Mouse (Mus musculus) hindbrain, embryonic 12.5 days (tissue): Measurements from ENCODE around the gene Tyw5. TPM values are rescaled to one million over a fixed set of nuclear protein-coding genes. Genes with fewer than 3 reads are reported as not detected.
A peak's percentile ranks its signal among the peaks of the same experiment; 100 is the strongest.

Source experiments
- ATAC-seq: fragments of 200-750 bp; cut with Nextera tagmentation; 2 replicates; pipeline ENCODE4 v1.8.0; 2017; ENCODE audit warnings: moderate TSS enrichment; ENCODE audit not compliant: low FRiP score
- H3K27ac ChIP-seq: fragments of 300-500 bp; sonication (generic); 2 replicates; pipeline ENCODE4 v1.5.1; 2016; ENCODE audit warnings: mild to moderate bottlenecking
- H3K27me3 ChIP-seq: fragments of 300-500 bp; sonication (generic); 2 replicates; pipeline ENCODE4 v1.6.1; 2016; ENCODE audit warnings: mild to moderate bottlenecking
- H3K36me3 ChIP-seq: fragments of 300-500 bp; sonication (generic); 2 replicates; pipeline ENCODE4 v1.6.1; 2016; ENCODE audit warnings: mild to moderate bottlenecking
- H3K4me1 ChIP-seq: fragments of 300-500 bp; sonication (generic); 2 replicates; pipeline ENCODE4 v1.6.1; 2016
- H3K4me2 ChIP-seq: fragments of 300-500 bp; sonication (generic); replicated peaks from 2 replicates; pipeline ENCODE4 v1.6.1; 2016; ENCODE audit warnings: mild to moderate bottlenecking
- H3K4me3 ChIP-seq: fragments of 300-500 bp; sonication (generic); 2 replicates; pipeline ENCODE4 v1.5.1; 2016; ENCODE audit warnings: mild to moderate bottlenecking
- H3K9ac ChIP-seq: fragments of 300-500 bp; sonication (generic); 2 replicates; pipeline ENCODE4 v1.6.1; 2016; ENCODE audit warnings: mild to moderate bottlenecking, moderate library complexity
- H3K9me3 ChIP-seq: fragments of 300-500 bp; sonication (generic); replicated peaks from 2 replicates; pipeline ENCODE4 v1.6.1; 2016; ENCODE audit warnings: mild to moderate bottlenecking
- WGBS: fragments of 180-500 bp; shearing (Covaris S2); methylation state at CpG from one replicate; pipeline ENCODE4 v1.1.7; 2016; 5-methylcytosine and 5-hydroxymethylcytosine counted together
- polyA plus RNA-seq: library from polyadenylated mRNA; unstranded; fragments of >200 nt; fragmentation: Nextera tagmentation; extraction: Ambion mirVana; gene quantifications from 2 replicates; pipeline ENCODE4 v1.2.1, GENCODE M21; 2016

Tyw5 gene
- polyA plus RNA-seq, 1 experiment from 2014 or later, result 24.8 TPM

DNA sequence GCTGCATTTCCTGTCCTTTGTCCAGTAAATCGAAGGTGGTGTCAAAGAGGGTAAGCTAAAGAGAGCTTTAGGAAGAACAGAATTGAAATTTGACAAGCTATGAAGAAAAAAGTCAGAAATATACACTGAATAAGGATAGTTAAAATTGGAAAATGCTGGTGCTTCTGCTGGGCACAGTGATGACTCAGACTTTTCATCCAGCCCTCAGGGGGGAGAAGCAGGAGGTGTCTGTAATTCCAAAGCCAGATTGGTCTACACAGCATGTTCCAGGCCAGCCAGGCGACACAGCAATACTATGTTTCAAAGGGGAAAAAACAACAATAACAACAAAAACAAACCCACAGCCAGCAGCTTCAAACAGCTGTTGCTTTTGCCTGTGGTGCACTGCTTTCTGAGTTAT lies 6.5 kb upstream of the Tyw5 start:
- no peak overlapping the region for H3K9ac ChIP-seq
- H3K9me3 ChIP-seq, result no peaks in the 10 kb centered on the region
- no peak for ATAC-seq
- H3K4me3 ChIP-seq, result no peak overlapping the region
- H3K27me3 ChIP-seq, result no peaks in the 10 kb centered on the region
- peaks cover 6% of the 10 kb centered on the region; the same call in 1 of the 2 replicates for H3K4me1 ChIP-seq
- WGBS, result 84% methylated on average over 2 of the region's 2 CpGs
- no peak overlapping the region for H3K27ac ChIP-seq
- H3K36me3 ChIP-seq, result peaks cover 43% of the 10 kb centered on the region
- H3K4me2 ChIP-seq, result no peak overlapping the region

DNA sequence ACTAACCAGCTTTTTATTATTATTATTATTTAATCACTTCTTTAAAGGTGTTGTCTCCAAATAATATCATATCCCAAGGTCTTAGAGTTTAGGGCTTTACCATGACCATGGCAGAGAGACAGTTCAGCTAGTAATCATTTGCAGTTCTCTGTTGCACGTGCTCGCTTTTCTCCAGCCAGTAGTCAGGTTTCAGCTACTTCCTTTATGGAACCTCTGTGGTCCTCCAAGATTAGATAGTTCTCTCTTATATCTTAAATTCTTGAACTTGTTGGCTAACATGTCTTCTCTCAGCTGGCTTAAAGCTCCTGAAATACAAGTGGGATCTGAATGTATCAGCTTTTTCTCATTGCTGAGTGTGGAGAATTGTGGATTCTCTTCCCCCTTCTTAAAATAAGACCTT lies 2.1 kb upstream of the Tyw5 start:
- no peak for ATAC-seq
- peaks cover 23% of the 10 kb centered on the region for H3K4me1 ChIP-seq
- 88% methylated on average over 2 of the region's 2 CpGs for WGBS
- H3K27ac ChIP-seq, result no peak overlapping the region
- H3K9me3 ChIP-seq, result no peaks in the 10 kb centered on the region
- no peak overlapping the region for H3K4me3 ChIP-seq
- no peaks in the 10 kb centered on the region for H3K27me3 ChIP-seq
- 0 out of 2 replicates have a peak overlapping the region, but pooled peaks have one; percentile 4 for H3K4me2 ChIP-seq
- peaks cover 23% of the 10 kb centered on the region for H3K36me3 ChIP-seq
- no peak overlapping the region for H3K9ac ChIP-seq

DNA sequence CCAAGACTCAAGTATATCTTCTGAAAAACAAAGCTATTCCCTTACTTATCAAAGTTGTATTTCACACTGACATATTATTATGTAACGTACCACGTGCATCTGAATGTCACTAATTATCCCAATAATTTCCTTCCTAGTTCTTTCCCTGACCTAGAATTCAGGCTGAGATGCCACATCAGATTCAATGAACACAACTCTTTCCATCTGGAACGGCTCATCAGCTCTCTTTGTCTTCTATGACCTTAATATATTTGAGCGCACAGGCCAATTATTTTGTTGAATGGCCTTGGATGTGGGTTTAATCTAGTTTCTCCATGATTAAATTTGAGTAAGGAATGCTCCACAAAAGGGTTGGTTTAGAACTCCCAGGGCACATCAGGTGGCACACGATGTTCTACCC lies 4.8 kb downstream of the Tyw5 start:
- WGBS, result 94% methylated on average over 5 of the region's 5 CpGs
- H3K9me3 ChIP-seq, result no peaks in the 10 kb centered on the region
- peaks cover 6% of the 10 kb centered on the region for H3K4me1 ChIP-seq
- peaks cover 24% of the 10 kb centered on the region for H3K36me3 ChIP-seq
- H3K9ac ChIP-seq, result no peak overlapping the region
- H3K4me2 ChIP-seq, result no peak overlapping the region
- H3K27ac ChIP-seq, result no peak overlapping the region
- ATAC-seq, result no peak
- H3K27me3 ChIP-seq, result no peaks in the 10 kb centered on the region
- H3K4me3 ChIP-seq, result no peak overlapping the region

DNA sequence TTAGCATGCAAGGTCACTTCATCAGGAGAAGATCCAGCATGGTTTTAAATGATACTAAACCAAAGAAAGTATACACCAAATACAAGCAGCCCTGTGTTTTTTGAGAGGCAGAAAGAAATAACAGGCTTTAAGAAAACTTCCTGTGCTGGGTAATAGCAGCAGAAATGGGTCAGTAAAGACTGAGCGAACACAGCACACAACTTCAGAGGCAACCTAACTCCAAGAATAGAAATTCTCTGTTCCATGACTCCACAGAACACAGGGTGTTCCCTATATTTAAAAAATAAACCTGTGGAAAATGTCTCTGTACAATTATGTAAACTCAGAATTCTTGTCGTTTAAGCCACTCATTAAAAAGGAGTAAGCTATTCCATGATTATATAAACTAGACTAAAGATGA lies 6.0 kb downstream of the Tyw5 start:
- Histone ChIP-seq H3K4me3 (no peak overlapping the region), H3K27ac (no peak overlapping the region), H3K9ac (no peak overlapping the region), H3K4me2 (no peak overlapping the region), H3K27me3 (no peaks in the 10 kb centered on the region), H3K4me1 (peaks cover 5% of the 10 kb centered on the region; the same call in 1 of the 2 replicates), H3K9me3 (no peaks in the 10 kb centered on the region), H3K36me3 (peaks cover 27% of the 10 kb centered on the region)
- ATAC-seq, result no peak
- 96% methylated on average over 2 of the region's 2 CpGs for WGBS

DNA sequence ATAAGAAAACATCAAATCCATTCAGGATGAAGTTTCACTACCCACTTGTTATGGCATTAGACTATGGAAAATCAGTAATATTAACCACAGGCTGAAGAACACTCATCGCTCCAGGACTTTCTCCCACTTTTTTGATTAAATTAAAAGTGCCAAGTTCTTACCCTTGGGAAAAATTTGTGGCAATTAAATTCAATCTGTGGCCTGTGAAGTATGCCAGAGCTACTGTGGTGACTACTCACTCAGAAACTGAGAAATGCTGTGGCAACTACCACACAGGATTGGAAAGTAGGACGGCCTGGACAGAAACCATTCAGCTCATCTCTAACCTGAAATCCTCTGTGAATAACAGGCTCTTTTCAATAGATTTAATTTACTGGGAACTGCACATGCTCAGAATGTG lies 6.6 kb downstream of the Tyw5 start:
- Histone ChIP-seq H3K27ac (no peak overlapping the region), H3K4me1 (peaks cover under 1% of the 10 kb centered on the region; the same call in 1 of the 2 replicates), H3K4me2 (no peak overlapping the region), H3K4me3 (no peak overlapping the region), H3K36me3 (peaks cover 29% of the 10 kb centered on the region), H3K9ac (no peak overlapping the region), H3K27me3 (no peaks in the 10 kb centered on the region), H3K9me3 (no peaks in the 10 kb centered on the region)
- ATAC-seq, result no peak
- 86% methylated on average over 2 of the region's 2 CpGs for WGBS

GRCm38 (mm10) chr1:57394051-57394450 lies 12.8 kb downstream of the Tyw5 start:
- Histone ChIP-seq H3K4me1 (no peaks in the 10 kb centered on the region), H3K4me2 (no peak overlapping the region), H3K9ac (no peak overlapping the region), H3K4me3 (no peak overlapping the region), H3K27ac (no peak overlapping the region), H3K9me3 (no peaks in the 10 kb centered on the region), H3K27me3 (no peaks in the 10 kb centered on the region), H3K36me3 (peaks cover 23% of the 10 kb centered on the region)
- no peak for ATAC-seq
- 69% methylated on average over 3 of the region's 3 CpGs for WGBS

DNA sequence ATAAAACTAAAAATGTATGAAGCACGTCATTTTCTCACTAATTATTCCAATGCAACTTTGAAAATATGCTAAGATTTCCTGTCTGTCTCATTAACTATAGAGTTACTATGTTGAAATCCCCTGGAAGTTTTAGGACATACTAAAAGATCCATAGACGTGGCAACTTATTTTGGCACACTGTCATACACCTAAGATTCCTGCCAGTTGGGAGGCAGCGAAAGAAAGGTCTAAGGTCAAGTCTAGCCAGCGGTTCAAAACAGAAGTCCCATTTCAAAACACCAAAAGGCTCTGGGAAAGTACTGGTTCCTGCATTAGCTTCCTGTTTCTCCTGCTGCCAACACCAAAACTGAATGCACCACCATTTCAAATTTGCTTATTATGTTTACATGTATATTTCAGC lies 14.5 kb downstream of the Tyw5 start:
- no peaks in the 10 kb centered on the region for H3K27me3 ChIP-seq
- no peak overlapping the region for H3K4me2 ChIP-seq
- no peak overlapping the region for H3K27ac ChIP-seq
- H3K36me3 ChIP-seq, result peaks cover 20% of the 10 kb centered on the region
- ATAC-seq, result no peak
- no peak overlapping the region for H3K9ac ChIP-seq
- no peaks in the 10 kb centered on the region for H3K4me1 ChIP-seq
- H3K9me3 ChIP-seq, result no peaks in the 10 kb centered on the region
- no peak overlapping the region for H3K4me3 ChIP-seq
- 85% methylated on average over 4 of the region's 4 CpGs for WGBS

GRCm38 (mm10) chr1:57390993-57391790 lies 15.7 kb downstream of the Tyw5 start:
- H3K27ac ChIP-seq, result no peak overlapping the region
- no peaks in the 10 kb centered on the region for H3K4me1 ChIP-seq
- no peaks in the 10 kb centered on the region for H3K9me3 ChIP-seq
- no peak overlapping the region for H3K4me3 ChIP-seq
- H3K9ac ChIP-seq, result no peak overlapping the region
- ATAC-seq, result no peak
- H3K36me3 ChIP-seq, result peaks cover 14% of the 10 kb centered on the region
- no peak overlapping the region for H3K4me2 ChIP-seq
- no peaks in the 10 kb centered on the region for H3K27me3 ChIP-seq
- whole genome bisulfite sequencing, result 92% methylated on average over 4 of the region's 4 CpGs

GRCm38 (mm10) chr1:57388402-57389155 lies 18.3 kb downstream of the Tyw5 start:
- WGBS, result 90% methylated on average over 8 of the region's 8 CpGs

DNA sequence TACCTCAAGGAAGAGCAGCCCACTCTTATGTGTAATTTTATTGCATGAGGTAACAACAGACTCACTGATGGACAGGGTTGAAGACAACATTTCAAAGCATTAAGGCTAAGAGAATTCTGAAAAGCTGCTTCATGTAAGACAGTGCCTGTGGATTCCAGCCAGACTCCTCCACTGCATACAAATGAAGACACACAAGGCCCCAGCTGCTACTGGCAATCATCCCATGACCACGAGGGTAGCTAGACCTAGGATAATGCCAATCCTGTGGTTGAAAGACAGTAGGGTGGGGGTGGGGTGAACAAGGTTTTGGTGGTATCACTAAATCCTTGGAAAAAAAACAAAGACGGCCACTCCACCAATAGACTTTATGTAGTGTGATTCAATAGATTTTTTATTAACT lies 19.0 kb downstream of the Tyw5 start:
- 61% methylated on average over 2 of the region's 2 CpGs for WGBS
- peaks cover 7% of the 10 kb centered on the region; the same call in 1 of the 2 replicates for H3K36me3 ChIP-seq
- no peak overlapping the region for H3K4me3 ChIP-seq
- no peaks in the 10 kb centered on the region for H3K27me3 ChIP-seq
- H3K9ac ChIP-seq, result no peak overlapping the region
- H3K4me1 ChIP-seq, result no peaks in the 10 kb centered on the region
- peak; percentile 94 for ATAC-seq
- H3K27ac ChIP-seq, result no peak overlapping the region
- no peak overlapping the region for H3K4me2 ChIP-seq
- H3K9me3 ChIP-seq, result no peaks in the 10 kb centered on the region

More at GRCm38 (mm10) chr1:57388402-57389155, 18.3 kb downstream of the Tyw5 start:
- H3K4me2 ChIP-seq, result no peak overlapping the region
- H3K9me3 ChIP-seq, result no peaks in the 10 kb centered on the region
- H3K27ac ChIP-seq, result no peak overlapping the region
- peaks cover 7% of the 10 kb centered on the region; the same call in 1 of the 2 replicates for H3K36me3 ChIP-seq
- H3K4me3 ChIP-seq, result no peak overlapping the region
- H3K4me1 ChIP-seq, result no peaks in the 10 kb centered on the region
- H3K9ac ChIP-seq, result no peak overlapping the region
- H3K27me3 ChIP-seq, result no peaks in the 10 kb centered on the region
- 0 out of 2 replicates have a peak, but pooled peaks have one; percentile 52 for ATAC-seq

DNA sequence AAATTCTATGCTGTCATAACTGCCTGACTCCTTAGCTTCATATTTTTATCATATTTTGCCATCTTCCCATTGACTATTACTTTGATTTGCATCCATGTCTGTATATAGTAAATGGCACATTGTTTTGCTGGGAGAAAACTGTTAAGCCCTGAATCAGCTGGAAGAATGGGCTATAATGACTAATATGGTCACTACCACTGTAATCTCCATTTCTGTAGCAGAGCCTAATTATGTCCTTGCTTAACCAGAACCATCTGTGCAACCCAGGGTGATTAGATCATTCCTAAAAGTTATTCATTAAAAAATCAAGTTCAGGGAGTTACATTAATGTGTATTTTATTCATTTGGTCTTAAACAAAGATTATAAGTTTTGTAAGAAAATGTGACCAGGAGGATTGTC lies 20.4 kb downstream of the Tyw5 start:
- H3K4me3 ChIP-seq, result no peak overlapping the region
- no peak for ATAC-seq
- no peaks in the 10 kb centered on the region for H3K9me3 ChIP-seq

DNA sequence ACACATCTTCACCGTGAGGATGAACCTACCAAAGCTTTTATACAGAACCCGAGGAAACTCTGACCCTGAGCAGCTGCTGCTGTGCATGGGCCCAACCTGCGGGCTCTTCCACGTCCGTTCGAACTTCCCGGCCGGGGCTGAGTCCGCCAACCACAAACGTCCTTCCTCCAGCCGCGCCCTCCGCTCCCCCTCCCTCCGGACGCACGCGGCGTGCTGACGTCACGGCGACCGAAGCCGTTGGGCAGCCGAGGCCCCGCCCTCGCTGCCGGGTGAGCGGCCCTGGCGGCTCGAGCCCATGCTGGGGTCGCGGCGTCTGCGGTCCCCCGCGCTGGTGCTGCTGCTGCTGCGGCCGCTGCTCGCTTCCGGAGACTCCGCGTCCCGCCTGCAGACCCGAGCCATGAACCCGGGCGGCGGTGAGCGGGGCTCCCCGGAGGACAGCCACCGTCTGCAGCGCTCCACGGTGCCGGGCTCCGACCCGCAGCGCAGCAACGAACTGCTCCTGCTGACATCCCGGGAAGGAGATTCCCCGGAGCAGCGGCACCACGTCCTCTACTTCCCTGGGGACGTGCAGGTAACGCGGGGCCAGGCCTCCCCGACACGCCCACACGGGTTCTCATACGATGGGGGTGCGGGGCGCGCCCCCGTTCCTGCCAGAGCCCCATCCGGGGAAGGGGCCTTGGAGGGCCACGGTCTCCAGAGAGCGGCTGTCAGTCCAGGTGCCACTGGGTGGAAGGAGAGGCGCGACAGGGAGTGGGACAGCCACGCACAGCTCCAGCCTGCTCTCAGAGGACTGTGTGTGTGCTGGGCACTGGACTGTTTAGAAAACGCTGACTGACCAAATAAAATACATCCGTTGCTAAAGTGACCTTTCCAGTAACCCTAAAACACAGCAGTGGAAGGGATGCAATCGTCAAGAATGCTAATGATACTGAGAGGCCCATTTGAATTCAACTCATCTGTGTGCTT lies 29.2 kb downstream of the Tyw5 start, which contains the start of gene 1700066M21Rik:
Gene 1700066M21Rik (plus strand): TSS at position 245 of the 966 bp plus-strand sequence.
- peak within 1 kb of the TSS; percentile 94 for H3K9ac ChIP-seq
- peak within 1 kb of the TSS; percentile 89 for H3K27ac ChIP-seq
- no peaks in the 10 kb centered on the region for H3K9me3 ChIP-seq
- WGBS, result under 1% methylated on average over 81 of the region's 81 CpGs
- H3K27me3 ChIP-seq, result no peaks in the 10 kb centered on the region
- H3K4me2 ChIP-seq, result peak within 1 kb of the TSS; percentile 93
- no peaks in the 10 kb centered on the region for H3K36me3 ChIP-seq
- ATAC-seq, result peak; percentile 96
- H3K4me3 ChIP-seq, result peak within 1 kb of the TSS; percentile 93
- peaks cover 13% of the 10 kb centered on the region for H3K4me1 ChIP-seq

More for the DNA sequence above, 20.4 kb downstream of the Tyw5 start:
- H3K36me3 ChIP-seq, result peaks cover 3% of the 10 kb centered on the region; the same call in 1 of the 2 replicates
- no peak overlapping the region for H3K4me2 ChIP-seq
- H3K27me3 ChIP-seq, result no peaks in the 10 kb centered on the region
- H3K9ac ChIP-seq, result no peak overlapping the region
- H3K27ac ChIP-seq, result no peak overlapping the region
- H3K4me1 ChIP-seq, result no peaks in the 10 kb centered on the region
